Mouse (Mus musculus): ENCODE data around the gene Amz2.

The Amz2 gene

DNA sequence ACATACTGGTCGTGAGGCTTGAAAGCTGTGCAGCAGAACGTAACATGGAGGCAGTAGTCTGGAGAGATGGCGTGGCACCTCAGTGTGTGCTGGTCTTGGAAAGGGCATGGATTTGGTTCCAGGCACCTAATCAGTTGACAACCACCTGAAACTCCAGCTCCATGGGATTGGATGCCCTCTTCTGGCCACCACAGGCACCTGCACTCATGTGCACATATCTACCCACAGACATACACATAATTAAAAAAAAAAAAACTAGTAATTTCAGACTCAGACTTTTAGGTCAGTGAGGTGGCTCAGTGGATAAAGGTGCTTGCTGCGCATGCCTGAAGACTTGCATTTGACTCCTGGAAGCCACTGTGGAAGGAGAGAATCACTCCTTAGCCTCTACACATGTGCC, 3.5 kb upstream of the Amz2 start:
- DNase-seq, result peak in 1 of 2 experiments; percentile 38

DNA sequence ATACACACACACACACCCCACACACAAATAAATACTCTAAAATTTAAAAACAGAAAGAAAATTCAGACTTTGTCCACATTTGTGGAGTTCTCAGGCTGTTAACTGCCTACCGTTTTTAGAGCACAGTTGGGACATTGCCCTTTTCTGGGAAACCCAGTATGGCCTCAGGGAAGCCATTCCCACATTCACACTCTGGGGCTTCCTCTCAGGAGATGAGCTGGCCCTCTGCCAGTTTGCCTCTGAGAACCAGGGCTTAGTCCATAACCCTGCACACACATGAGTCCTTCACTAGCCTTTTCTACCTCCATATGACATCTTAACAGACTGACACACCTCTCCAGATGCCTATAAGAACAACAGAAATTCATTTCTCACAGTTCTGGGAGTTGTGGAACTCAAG, 2.5 kb upstream of the Amz2 start:
- DNase-seq, result no peak

DNA sequence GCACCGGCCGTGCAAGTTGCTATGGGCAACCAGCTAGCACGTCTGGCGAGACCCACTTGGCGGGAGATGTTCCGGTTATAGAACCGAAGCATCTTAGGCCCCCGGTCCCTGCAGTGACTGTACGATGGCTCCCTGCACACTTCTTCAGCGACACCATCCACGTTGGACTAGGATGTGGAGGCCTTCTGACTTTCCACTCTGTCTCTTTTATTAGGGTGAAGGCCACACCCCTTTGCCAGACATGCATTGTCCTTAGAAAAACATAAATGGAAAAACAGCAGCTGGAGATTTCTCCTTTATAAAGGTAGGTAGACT, 483 bp downstream of the Amz2 start:
- DNase-seq, result no peak

DNA sequence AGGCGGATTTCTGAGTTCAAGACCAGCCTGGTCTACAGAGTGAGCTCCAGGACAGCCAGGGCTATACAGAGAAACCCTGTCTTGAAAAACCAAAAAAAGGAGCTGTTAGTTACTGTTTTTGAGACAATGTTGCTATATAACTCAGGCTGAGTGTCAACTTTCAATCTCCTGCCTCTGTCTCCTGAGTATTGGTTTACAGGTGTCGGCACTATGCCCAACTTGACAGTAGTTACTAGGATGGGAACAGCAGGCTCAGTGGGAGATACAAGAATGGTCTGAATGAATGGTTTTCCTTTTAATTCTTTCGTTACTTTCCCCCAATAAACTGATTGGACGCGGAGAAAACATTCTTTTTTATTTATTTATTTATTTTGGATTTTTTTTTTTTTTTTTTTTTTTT, 1.6 kb downstream of the Amz2 start:
- DNase-seq, result no peak

DNA sequence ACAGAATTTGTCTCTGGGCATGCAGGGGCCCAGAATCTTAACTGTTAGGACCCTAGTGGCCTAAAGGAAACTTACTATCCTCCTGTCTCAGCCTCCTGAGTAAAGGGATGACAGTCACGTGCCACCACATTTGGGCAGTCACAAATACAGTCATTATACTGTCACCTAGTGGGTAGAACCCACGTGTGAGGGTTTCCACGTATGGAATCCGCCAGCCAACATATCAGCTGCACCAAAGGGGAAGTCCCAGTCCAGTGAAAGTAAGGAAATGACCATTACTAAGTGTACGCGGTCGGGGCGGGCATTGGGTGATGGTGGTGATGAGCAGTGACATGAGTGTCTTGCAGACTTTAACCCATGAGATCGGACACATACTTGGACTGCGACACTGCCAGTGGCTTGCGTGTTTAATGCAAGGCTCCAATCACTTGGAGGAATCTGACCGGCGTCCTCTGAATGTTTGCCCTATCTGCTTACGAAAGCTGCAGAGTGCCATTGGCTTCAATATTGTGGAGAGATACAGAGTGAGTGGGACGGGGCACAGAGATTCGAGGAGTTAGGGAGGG, 8.6 kb downstream of the Amz2 start:
- peak; percentile 20 to 24 for DNase-seq

DNA sequence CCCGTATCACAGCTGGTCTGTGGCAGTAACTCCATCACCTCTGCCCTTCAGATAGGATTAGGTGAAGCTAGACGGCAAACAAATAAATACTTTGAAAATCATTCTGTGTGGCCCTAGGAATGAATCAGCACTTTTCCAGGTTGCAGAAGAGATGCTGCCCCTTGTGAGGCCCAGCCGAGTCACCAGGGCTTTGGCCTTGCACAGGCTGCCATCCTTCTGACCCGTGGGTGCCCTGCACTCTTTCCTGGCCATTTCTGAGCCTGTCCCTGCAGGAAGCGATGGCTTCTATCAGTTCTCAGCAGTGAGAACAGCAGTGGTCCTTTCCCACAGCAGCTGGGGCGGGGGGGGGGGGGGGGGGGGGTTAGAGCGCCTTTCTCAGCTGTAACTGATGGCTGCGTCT, 11.1 kb downstream of the Amz2 start:
- DNase-seq, result no peak

DNA sequence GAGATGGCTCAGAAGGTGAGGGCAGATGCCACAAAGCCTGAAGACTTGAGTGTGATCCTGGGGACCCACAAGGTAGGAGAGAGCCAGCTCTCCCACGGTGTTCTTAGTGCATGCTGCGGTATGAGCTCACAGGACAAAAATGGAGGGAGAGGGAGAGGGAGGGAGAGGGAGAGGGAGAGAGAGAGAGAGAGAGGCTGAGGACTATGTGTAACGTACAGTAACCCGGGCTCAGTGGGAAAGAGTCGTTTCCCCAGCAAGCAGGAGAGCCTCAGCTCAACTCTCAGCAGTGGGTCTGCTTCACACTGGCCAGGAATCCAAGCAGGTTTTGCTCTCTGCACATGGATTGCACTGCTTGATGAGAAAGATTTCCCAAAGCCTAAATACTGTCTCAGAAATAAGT, 13.5 kb downstream of the Amz2 start:
- no peak for DNase-seq

DNA sequence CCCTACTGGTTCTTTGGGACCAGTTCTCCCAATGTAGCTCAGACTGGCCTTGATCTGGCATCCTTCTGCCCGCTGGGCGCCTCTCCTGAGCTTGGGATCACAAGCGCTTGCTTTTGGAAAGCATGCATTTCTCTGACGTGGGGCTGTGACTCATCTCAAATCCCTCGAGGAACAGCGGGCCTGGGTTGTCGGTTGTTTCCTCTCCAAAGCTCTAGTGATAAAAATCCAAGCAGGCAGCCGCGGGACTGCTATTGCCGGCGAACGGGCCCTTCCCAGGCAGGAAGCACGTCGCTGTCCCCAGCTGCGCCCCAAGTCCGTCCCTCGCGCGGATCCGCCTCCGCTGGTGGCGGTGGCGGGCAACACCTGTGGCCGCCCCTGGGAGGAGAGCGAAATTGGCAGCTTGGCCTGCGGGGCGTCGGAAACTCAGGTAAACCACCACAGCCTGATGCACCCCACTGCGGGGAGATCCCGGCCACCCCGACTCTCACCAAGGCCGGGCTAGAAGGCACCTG, 14.1 kb downstream of the Amz2 start:
- DNase-seq, result peak; percentile 88 to 89

DNA sequence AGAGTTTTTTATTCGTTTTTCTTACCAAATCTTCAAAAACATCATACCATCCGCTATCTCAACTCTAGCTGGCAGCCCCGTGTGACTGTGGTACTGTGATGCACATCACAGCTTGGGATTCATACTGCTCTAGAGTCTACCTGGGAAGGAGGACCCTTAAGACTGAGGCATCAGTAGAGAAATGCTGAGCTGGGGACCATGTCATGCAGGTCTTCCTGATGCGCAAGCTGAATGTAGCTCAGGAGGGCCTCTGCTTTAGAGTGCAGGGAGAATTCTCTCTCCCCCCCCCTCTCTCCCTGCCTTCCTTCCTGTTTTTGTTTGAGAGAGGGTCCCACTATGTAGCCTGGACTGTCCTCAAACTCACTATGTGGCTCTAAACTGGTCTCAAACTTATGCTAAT, 14.9 kb downstream of the Amz2 start:
- no peak for DNase-seq

DNA sequence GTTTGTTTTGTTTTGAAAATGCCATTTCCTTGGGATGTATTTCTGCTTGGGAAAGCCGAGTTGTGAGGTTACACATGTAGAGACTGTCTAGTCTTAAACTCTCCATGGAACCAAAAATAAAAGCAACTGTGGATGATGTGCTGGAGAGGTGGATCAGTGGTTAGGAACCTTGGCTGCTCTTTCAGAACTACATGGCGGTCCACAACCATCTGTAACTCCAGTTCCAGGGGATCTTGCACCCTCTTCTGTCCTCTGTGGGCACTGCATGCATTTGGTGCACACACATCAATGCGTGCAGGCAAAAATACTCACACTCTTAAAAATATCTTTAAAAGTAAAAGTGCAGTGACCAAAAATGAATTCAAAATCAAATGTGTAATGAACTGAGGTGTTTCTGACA, 15.4 kb downstream of the Amz2 start:
- peak; percentile 63 to 66 for DNase-seq

DNA sequence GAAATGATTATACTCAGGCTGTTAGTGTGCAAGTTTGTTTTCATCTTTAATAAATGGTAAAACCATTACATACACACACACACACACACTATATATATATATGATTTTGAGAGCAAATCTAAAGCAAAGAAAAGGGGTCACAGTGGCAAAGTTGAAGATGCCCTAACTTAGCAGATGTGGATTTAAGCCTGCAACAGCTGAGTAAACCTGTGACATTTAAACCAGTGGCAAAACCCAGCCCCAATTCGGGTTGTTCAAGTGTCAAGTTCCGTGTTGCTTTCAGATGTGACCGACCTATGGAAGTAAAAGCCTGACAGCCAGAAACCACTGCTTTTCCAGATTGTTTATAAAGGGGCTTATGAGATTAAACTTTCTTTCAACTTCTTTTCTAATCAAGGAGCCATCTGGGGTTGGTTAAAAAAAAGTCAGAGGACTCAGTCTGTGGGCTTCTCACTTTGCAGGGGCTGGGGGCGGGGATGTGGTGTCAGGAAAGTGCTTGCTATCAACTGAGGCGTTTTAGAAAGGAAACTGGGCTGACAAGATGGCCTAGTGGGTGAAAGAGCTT, 16.5 kb downstream of the Amz2 start:
- DNase-seq, result no peak

DNA sequence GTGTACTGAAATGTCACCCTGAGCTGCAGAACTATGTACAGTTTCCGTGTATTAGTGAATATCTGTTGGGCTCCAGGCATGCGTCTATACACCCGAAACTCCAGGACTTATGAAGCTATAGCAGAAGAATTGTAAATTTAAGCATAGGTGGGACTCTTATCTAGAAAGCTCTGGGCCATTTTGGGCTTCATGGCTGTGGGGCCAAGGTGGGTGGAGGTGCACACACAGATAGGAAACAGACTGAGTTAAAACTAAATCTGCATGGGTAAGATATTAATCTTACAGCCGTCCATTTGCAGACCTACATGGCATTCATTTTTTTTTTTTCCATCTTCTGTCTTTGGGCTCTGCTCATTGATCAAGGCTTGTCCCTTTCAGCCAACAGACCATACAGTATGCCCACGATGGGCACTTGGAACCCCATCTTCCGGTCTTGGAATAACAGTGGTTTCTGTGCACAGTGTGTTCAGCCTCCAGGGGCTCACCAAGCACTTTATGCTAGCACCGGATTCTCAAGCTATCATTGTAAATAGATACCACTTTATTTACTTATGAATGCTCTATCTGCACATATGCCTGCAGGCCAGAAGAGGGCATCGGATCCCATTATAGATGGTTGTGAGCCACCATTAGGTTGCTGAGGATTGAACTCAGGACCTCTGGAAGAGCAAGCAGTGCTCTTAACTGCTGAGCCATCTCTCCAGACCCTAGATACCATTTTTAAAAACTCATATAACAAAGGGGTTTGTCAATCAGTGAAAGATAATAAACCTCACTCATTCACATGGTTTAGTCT, 17.9 kb downstream of the Amz2 start:
- no peak for DNase-seq

DNA sequence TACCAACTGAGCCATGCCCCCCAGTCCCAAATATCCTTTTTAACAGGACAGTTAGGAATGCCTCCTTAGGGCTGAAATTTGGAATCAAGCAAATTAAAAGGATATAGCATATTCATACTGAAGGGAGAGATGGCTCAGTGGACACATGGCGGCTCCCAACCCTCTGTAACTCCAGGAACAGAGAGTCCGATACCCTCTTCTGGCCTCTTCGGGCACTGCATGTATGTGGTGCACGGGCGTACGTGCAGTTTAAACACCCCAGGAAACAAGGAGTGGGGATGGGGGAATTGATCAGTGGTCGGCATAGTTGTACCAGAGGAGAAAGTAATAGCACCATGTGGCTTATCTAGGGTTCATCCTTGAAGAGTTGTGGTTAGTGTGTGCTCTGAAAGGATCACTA, 18.9 kb downstream of the Amz2 start:
- peak; percentile 31 to 40 for DNase-seq

DNA sequence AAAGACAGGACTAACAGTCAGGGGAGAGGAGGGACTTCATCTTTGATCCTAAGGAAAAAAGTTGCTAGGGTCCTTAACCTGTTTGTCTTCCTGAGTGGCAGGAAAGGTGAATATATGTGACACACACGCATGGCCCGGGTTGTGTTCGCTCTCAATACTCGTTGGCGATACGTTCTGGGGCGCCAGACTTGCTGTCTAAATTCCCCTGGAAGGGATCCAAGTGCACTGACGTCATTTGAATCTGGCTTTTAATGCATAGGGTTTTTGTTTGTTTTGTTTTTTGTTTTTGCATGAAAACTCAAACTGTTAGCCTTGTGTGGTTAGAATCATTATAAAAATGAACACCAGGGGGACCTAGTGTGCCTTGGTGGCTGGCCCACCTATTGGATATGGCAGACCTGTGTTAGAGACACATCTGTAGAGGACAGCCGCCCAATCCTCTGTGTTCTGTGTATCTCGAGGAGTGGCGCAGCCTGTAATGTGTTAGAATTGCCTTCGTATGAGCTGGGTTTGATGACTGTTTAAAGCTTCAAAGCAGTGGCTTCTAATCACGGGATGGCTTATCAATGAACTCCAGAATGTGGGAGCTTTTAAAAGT, 19.8 kb downstream of the Amz2 start:
- DNase-seq, result peak; percentile 52 to 58

DNA sequence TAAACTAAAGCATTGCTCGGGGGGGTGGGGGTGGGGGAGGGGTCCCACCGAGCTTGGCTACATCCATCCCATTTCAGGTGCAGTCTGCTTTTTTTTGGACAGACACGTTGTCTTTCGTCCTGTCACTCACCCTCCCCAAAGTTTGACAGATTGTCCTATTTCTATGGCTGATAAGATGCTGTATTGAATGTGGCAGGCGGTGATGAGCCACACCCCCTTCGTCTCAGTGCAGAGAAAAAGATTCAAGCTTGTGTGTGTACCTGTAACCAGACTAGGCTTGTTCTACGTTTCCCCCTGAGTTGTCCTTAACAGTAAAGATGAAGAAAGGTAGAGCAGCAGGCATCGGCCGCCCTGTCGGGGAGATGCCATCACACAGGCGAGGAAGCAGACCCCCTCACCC, 25.4 kb downstream of the Amz2 start:
- no peak for DNase-seq

DNA sequence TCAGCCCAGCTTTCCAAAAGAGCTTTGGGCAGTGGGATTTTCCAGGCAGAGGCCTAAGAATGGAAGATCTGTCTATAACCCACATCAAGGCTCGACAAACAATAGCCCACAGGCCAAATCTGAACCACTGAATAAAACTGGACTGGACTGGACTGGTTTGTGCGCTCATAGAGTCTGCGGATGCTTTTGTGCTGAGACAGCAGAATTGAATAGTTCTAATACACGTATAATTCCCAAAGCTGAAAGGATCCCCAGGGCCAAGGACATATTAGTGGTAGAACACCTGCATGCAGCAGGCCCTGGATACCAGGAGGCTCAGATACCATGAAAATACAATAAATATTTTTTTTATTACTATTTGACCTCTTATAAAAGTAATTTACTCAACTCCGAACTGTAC, 30.5 kb downstream of the Amz2 start:
- no peak for DNase-seq

DNA sequence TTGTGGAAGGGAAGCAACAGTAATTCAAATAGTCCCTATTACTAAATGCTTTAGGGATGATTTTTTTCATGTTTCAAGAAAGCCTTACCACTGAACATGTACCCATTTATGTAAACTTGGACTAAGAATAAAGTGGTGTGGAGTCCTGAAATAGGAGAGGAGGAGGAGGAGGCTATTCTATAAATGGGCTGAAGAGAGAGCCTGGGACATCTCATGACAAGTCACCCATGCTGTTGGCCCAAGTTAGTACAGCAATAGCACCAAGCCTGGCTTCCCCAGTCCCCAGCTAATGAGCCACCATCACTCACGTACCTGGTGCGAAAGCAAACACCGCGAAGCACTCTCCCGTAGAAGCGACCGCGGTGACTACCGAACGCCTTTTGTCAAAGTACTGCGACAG, 32.4 kb downstream of the Amz2 start:
- no peak for DNase-seq

DNA sequence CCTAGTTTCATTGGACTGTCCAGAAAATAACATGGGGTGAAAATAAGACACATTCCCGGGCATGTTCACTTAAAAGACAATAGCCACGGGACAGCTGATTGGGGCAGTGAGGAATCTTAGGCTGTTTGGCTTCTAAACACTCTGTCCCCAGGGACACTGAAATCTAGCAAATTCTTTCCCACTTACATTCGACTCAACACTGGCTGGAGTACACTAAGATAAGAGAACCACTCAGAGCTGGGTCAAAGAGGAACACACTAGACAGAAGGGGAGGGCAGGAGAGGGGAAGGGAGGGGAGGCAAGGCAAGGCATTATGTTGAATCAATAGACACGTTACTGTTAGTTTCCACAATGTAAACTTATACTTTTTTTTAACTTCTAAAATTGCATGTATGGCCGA, 34.8 kb downstream of the Amz2 start:
- DNase-seq, result no peak

DNA sequence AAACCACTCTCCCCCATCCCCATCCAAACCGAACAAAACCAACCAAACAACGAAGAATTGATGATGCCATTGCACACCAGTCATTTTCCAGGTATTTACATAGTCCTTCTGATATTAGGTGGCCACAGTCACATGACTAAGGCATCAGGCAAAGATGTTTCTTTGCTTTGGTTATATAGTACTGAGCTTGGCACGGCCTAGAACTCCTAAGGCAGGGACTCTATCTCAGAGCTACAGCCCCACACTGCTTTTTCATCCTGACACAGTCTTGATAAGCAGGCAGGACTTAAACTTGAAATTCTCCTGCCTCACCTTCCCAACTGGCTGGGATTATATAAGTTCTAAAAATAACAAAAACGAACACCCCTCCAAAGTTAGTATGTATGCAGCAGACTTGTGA, 39.3 kb downstream of the Amz2 start:
- no peak for DNase-seq

DNA sequence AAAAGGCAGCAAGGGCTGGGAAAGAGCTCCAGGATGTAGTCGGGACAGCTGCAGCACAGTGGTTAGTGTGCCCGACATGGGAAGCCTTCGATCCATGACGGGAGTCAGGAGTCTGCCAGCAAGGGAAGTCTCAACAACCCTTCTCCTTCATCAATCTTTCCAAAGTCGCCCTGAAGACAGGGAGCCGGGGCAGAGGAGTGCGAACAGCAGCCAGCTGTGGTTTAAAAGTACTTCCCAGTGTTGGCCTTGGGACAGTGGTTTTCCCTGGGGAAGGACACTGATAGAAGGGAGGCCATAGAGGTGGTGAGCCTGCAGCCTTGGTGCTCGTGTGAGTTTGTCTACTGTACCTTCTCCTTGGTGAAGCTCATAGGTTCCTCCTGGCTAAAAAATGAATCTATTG, 41.2 kb downstream of the Amz2 start:
- DNase-seq, result no peak

DNA sequence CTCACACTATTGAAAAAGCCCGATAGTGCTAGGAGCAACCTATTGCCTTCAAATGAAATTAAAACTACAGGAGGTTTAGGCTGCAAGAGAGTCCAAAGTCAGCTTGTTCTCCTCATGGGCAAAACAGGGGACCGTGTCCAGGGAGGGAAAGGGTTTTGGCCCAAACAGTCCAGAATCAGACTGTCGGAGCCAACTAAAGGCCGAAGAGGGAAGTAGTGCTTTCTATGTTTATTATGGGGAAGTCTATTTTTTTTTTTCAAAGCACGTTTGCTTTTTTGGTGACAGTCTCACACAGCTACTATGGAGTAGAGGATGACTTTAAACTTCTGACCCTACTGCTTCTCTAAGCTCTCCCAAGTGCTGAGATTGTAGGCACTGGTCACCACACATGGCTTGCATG, 42.4 kb downstream of the Amz2 start:
- peak; percentile 27 to 40 for DNase-seq

DNA sequence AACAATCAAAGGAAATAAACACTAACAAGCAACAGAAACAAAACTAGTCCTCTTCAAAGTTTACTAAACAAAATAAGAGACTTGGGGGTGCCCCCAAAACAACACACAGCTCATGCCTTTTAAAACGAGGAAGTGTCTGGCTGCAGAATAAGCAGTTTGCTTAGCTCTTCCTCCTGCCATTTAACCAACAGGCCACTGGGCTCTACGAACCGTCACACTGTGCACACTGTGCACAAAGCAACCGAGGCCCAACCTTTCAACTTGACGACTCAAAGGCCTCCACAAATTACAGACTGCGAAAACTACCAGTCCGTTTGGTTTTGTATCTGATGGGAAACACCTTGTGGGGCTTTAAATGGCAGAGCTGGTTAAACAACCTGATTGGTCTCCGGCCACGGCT, 44.4 kb downstream of the Amz2 start:
- DNase-seq, result peak; percentile 56 to 60

DNA sequence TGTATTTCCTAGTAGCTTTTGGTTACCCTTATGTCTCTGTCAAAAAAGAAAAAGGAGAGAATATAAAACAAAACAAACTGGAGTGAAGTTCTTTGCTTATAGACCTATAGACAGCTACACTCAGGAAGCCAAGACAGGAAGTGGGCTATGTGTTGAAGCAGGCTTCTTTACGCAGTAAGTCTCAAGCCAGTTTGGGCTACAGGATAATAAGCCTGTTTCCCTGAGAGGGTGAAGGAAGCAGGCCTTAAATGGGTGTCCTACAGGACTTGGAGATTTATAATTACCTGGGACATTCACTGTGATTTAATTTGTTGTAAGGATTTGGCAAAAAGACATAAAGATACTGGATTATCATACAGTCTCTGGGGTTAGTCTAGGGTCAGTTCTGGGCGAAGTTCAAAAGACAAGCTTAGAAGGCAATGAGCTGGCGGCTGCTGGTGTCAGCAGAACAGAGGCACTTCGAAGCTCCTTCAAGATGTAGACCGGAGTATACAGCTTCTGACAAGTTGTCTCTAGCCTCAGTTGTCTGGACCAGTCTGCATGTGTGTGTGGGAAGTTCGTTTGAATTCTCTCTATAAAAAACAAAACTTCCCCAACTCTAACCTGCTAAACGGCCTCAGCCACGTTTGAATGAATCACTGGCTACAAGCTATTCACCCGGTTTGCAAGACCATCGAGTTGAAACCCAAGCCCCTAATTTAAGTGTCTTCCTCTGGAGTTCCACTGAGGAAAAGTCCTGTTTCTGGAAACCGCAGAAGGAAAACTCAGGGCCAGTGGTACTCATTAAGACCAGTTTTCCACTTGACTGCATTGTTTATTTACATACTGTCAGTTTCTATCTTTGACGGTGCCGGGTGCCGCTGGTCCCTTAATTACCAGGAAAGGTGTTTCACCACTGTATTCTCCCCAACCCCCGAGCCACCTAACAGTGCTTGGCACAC, 45.4 kb downstream of the Amz2 start:
- DNase-seq, result peak; percentile 46 to 48

Data from B cell, adult 2 months (primary cell).